ENCODE assay signal across 24 mouse cellular contexts in the genomic region with DNA sequence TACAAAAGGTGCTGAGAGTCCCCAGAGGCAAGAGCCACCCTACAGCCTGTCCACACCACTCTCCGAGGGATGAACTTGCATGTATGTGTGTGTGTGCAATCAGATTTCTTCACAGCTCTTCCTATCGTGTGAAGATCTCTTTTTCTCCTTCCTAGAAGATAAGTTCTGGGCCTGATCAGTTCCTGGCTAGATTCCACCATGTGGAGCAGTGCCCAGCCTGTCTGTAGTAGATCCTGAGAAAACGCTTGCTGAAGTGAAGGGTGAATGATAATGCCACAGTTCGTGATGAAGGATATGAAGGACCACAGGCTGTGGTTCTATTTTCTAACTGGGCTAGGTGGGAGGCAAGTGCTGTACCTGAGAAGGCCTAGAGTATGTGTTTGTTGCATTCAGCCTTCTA. TPM values are rescaled to one million over a fixed set of nuclear protein-coding genes. Genes with fewer than 3 reads are reported as not detected.
DNase-seq lines count a peak whose midpoint lies in the region; TF ChIP-seq lines count a peak whose summit lies in the region.
"Had no signal": no experiment of that assay in that cellular context is flagged by ENCODE, and none has a peak within 500 bp of the region (broad histone marks: within the 10 kb centered on the region; RNA-seq: fewer than 3 reads in every experiment).

No protein-coding gene starts in this region.

- intact Hi-C loops in left cerebral cortex, postnatal 4 days (cut with DNase I): no loop called here
- intact Hi-C loops in left cerebral cortex, postnatal 36 days (cut with DNase I): no loop called here

- DNase-seq in cerebellum, postnatal 10 days: peak; percentile 52 to 55
- no peak for DNase-seq in cerebellum, postnatal 4 days (ENCODE audit: low spot score in 2 of 2)
- peak; percentile 22 for DNase-seq in left cerebral cortex, postnatal 4 days
- DNase-seq in left cerebral cortex, postnatal 36 days (ENCODE audit: low spot score in 2 of 2): no peak
- peak; percentile 22 for DNase-seq in right cerebral cortex, postnatal 14 days
- no peak for DNase-seq in right cerebral cortex, postnatal 25 days
- DNase-seq in layer of hippocampus, adult 2 months (ENCODE audit: low spot score in 2 of 2): no peak
- DNase-seq: adrenal gland, postnatal 10 days; adrenal gland, postnatal 36 days; cerebellum, adult 11 months; cerebellum, adult 2 months; cerebellum, adult 9-11 months; cerebellum, postnatal 36 days; gastrocnemius, postnatal 25 days; heart, adult 18-20 months; heart, postnatal 10 days; heart, postnatal 36 days had no signal

- TF ChIP-seq CTCF in layer of hippocampus, adult 2 months (conservative IDR thresholded peaks at IDR 0.05): no peak

- no peak overlapping the region for H3K27ac ChIP-seq in layer of hippocampus, adult 2 months
- H3K27ac ChIP-seq: forebrain, embryonic 10.5 days; forebrain, embryonic 15.5 days; heart, embryonic 15.5 days; hindbrain, embryonic 10.5 days; hindbrain, embryonic 13.5 days had no signal

- H3K4me3 ChIP-seq in layer of hippocampus, adult 2 months: no peak overlapping the region
- H3K4me3 ChIP-seq: forebrain, embryonic 10.5 days; forebrain, embryonic 15.5 days; heart, embryonic 12.5 days; heart, embryonic 15.5 days; hindbrain, embryonic 10.5 days; hindbrain, embryonic 13.5 days had no signal

RNA-seq across cellular contexts. Expression of a gene that starts 12.0 kb away (rescaled TPM):
- total RNA-seq in left cerebral cortex, postnatal 4 days (2021): 1 to 10 TPM; 1.4 to 1.8 TPM
- under 1 TPM; 0.49 to 0.72 TPM for total RNA-seq in left cerebral cortex, postnatal 36 days (2021)
- total RNA-seq in layer of hippocampus, adult 2 months (2021): under 1 TPM in 1 of 2 experiments, not detected in 1; 0.33 TPM
- total RNA-seq: adrenal gland, adult 18-20 months; adrenal gland, postnatal 36 days had no signal

Comparison
In these comparisons a context has a peak if more than half of its experiments do, and no peak if none do; other contexts are left out.
1. DNase-seq: peak in cerebellum, postnatal 10 days (2 of 2), left cerebral cortex, postnatal 4 days (single experiment) and right cerebral cortex, postnatal 14 days (single experiment); none in cerebellum, postnatal 4 days (0 of 2), left cerebral cortex, postnatal 36 days (0 of 2), right cerebral cortex, postnatal 25 days (single experiment) and layer of hippocampus, adult 2 months (0 of 2).